Mouse (Mus musculus) retina, adult 2 months (tissue): ENCODE measurements around the gene Snrk.

Experiments
- DNase-seq: peaks from one replicate; pipeline ENCODE4 v3.0.0-alpha.2; 2012; ENCODE audit warnings: low read depth, low spot score

Gene Snrk

GRCm38 (mm10) chr9:122180105-122180504 lies 63.0 kb downstream of the Snrk start:
- DNase-seq = no peak

GRCm38 (mm10) chr9:122183074-122183473 lies 66.0 kb downstream of the Snrk start:
- DNase-seq = no peak

GRCm38 (mm10) chr9:122184329-122184728 lies 67.3 kb downstream of the Snrk start:
- DNase-seq = no peak

GRCm38 (mm10) chr9:122185061-122185460 lies 68.0 kb downstream of the Snrk start:
- peak; percentile 73 for DNase-seq

GRCm38 (mm10) chr9:122185953-122186352 lies 68.9 kb downstream of the Snrk start:
- DNase-seq = no peak

- DNase-seq = no peak
Observed at GRCm38 (mm10) chr9:122186643-122187226, 69.7 kb downstream of the Snrk start.

- DNase-seq = no peak
Observed at GRCm38 (mm10) chr9:122187451-122187921, 70.4 kb downstream of the Snrk start.

GRCm38 (mm10) chr9:122188724-122189123 lies 71.7 kb downstream of the Snrk start:
- DNase-seq = no peak

- no peak for DNase-seq
Observed at GRCm38 (mm10) chr9:122193361-122193760, 76.3 kb downstream of the Snrk start.

GRCm38 (mm10) chr9:122193823-122194222 lies 76.8 kb downstream of the Snrk start:
- no peak for DNase-seq

- no peak for DNase-seq
Observed at GRCm38 (mm10) chr9:122195042-122195682, 78.1 kb downstream of the Snrk start.

- DNase-seq = no peak
Observed at GRCm38 (mm10) chr9:122197021-122197420, 80.0 kb downstream of the Snrk start.

- DNase-seq = no peak
Observed at GRCm38 (mm10) chr9:122198621-122199020, 81.6 kb downstream of the Snrk start.

- DNase-seq = no peak
Observed at GRCm38 (mm10) chr9:122199253-122199652, 82.2 kb downstream of the Snrk start.

GRCm38 (mm10) chr9:122204508-122204907 lies 87.4 kb downstream of the Snrk start:
- no peak for DNase-seq

GRCm38 (mm10) chr9:122205543-122206200 lies 88.6 kb downstream of the Snrk start:
- no peak for DNase-seq

- DNase-seq = no peak
Observed at GRCm38 (mm10) chr9:122208311-122208710, 91.2 kb downstream of the Snrk start.

GRCm38 (mm10) chr9:122215118-122215517 lies 98.1 kb downstream of the Snrk start:
- DNase-seq = no peak

GRCm38 (mm10) chr9:122216945-122217529 lies 100.0 kb downstream of the Snrk start:
- DNase-seq = no peak
